Mouse (Mus musculus) G1E (cell line): ENCODE results near the gene Gm17657.

Source experiments
- CTCF ChIP-seq: IDR thresholded peaks from 2 replicates; pipeline ENCODE4 v1.5.1; 2012; ENCODE audit warnings: low read depth, low read length, inconsistent platforms, mixed read lengths
- GATA1 ChIP-seq: IDR thresholded peaks from 2 replicates; pipeline ENCODE4 v1.6.1; 2012; ENCODE audit warnings: borderline replicate concordance, low read length, inconsistent platforms, mixed read lengths
- POLR2AphosphoS5 ChIP-seq: IDR thresholded peaks from 2 replicates; pipeline ENCODE4 v1.6.1; 2012; ENCODE audit warnings: low read depth, low read length, inconsistent platforms; ENCODE audit not compliant: insufficient replicate concordance
- TAL1 ChIP-seq: conservative IDR thresholded peaks from 2 replicates; pipeline ENCODE4 v1.6.1; 2012; ENCODE audit warnings: low read depth, low read length, inconsistent platforms, mixed read lengths

DNA sequence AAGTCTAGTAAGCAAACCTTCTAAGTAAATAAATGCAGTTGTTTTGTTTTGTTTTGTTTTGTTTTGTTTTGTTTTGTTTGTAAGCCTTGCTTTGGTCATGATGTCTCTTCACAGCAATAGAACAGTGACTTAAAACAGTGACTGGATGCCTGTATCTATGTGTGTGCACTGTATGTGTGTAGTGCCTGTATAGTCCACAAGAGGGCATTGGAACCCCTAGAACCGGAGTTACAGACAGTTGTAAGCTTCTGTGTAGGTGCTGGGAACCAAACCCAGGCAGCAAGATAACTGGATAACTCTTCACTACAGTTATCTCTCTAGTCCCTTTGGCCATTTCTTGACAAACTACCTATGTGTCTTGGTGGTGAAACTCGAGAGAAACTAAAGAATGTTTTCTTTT, 23.8 kb downstream of the Gm17657 start:
- TF ChIP-seq TAL1: no peak
- TF ChIP-seq CTCF: no peak
- TF ChIP-seq GATA1: no peak
- no peak for TF ChIP-seq POLR2AphosphoS5
